Mouse (Mus musculus) spleen, adult 2 months (tissue): ENCODE results near the gene Ip6k3. TPM values are rescaled to one million over a fixed set of nuclear protein-coding genes. Genes with fewer than 3 reads are reported as not detected.

Experiments used
- DNase-seq, 2 experiments: peaks; one replicate each; pipeline versions ENCODE4 v3.0.0 to v3.0.0-alpha.2; 2012 to 2021; ENCODE audit warnings: low spot score in 2 of 2, low read depth in 1 of 2
- H3K27ac ChIP-seq: fragments of 200-500 bp; 2 replicates; pipeline ENCODE4 v1.5.1; 2012; ENCODE audit warnings: low read length, inconsistent platforms; ENCODE audit not compliant: insufficient read depth
- H3K27me3 ChIP-seq: fragments of 200-500 bp; 2 replicates; pipeline ENCODE4 v1.6.1; 2012; ENCODE audit warnings: mild to moderate bottlenecking, moderate library complexity, low read length, inconsistent platforms; ENCODE audit not compliant: control insufficient read depth, insufficient read depth
- H3K36me3 ChIP-seq: fragments of 200-500 bp; 2 replicates; pipeline ENCODE4 v1.6.1; 2012; ENCODE audit warnings: mild to moderate bottlenecking, low read length, inconsistent platforms; ENCODE audit not compliant: control insufficient read depth, insufficient read depth
- H3K4me1 ChIP-seq: fragments of 200-500 bp; 2 replicates; pipeline ENCODE4 v1.6.1; 2011; ENCODE audit warnings: inconsistent platforms; ENCODE audit not compliant: control insufficient read depth, insufficient read depth, insufficient read length
- H3K4me3 ChIP-seq: fragments of 200-500 bp; 2 replicates; pipeline ENCODE4 v1.5.1; 2011; ENCODE audit warnings: mild to moderate bottlenecking, inconsistent platforms; ENCODE audit not compliant: insufficient read depth, insufficient read length; ENCODE audit errors: extremely low read depth
- CTCF ChIP-seq: fragments of 200-500 bp; IDR thresholded peaks from 2 replicates; pipeline ENCODE4 v1.5.1; 2011; ENCODE audit warnings: mild to moderate bottlenecking, inconsistent platforms; ENCODE audit not compliant: insufficient read depth, insufficient read length, insufficient replicate concordance; ENCODE audit errors: extremely low read depth
- POLR2A ChIP-seq: fragments of 200-500 bp; IDR thresholded peaks from 2 replicates; pipeline ENCODE4 v1.6.1; 2011; ENCODE audit warnings: low read depth, low read length, inconsistent platforms
- WGBS: fragments of 180-500 bp; shearing (Covaris S2); methylation state at CpG from one replicate; pipeline ENCODE4 v1.1.7; 2018; 5-methylcytosine and 5-hydroxymethylcytosine counted together
- polyA plus RNA-seq: library from polyadenylated mRNA; depleted of rRNA; stranded (reverse); fragments of >200 nt; gene quantifications from 2 replicates; pipeline ENCODE4 v1.2.3, GENCODE M21; 2012

The Ip6k3 gene
- polyA plus RNA-seq, 1 experiment: 0.71 TPM

- no peaks in the 10 kb centered on the region for H3K36me3 ChIP-seq
- WGBS: 45% methylated on average over 8 of the region's 8 CpGs
- no peak for DNase-seq
- no peak overlapping the region for H3K4me3 ChIP-seq
- no peaks in the 10 kb centered on the region for H3K27me3 ChIP-seq
- no peak overlapping the region for H3K27ac ChIP-seq
- TF ChIP-seq CTCF: peak; percentile 5; the same call in 1 of the 2 replicates
- TF ChIP-seq POLR2A: no peak
- no peaks in the 10 kb centered on the region for H3K4me1 ChIP-seq
Observed at GRCm38 (mm10) chr17:27165054-27165773, 2.4 kb downstream of the Ip6k3 start.

- H3K4me1 ChIP-seq: no peaks in the 10 kb centered on the region
- 71% methylated on average over 4 of the region's 4 CpGs for WGBS
- no peaks in the 10 kb centered on the region for H3K27me3 ChIP-seq
- no peak overlapping the region for H3K27ac ChIP-seq
- no peak overlapping the region for H3K4me3 ChIP-seq
- no peak for TF ChIP-seq POLR2A
- TF ChIP-seq CTCF: no peak
- no peaks in the 10 kb centered on the region for H3K36me3 ChIP-seq
- no peak for DNase-seq
Observed at GRCm38 (mm10) chr17:27160905-27161304, 6.7 kb downstream of the Ip6k3 start.

GRCm38 (mm10) chr17:27159169-27159568 is 8.4 kb downstream of the Ip6k3 start:
- Histone ChIP-seq H3K36me3 (no peaks in the 10 kb centered on the region), H3K27me3 (no peaks in the 10 kb centered on the region), H3K27ac (no peak overlapping the region), H3K4me3 (no peak overlapping the region), H3K4me1 (no peaks in the 10 kb centered on the region)
- TF ChIP-seq CTCF (no peak), POLR2A (no peak)
- DNase-seq: no peak
- WGBS: 84% methylated on average over 7 of the region's 7 CpGs

GRCm38 (mm10) chr17:27158439-27158838 is 9.2 kb downstream of the Ip6k3 start:
- no peaks in the 10 kb centered on the region for H3K36me3 ChIP-seq
- no peaks in the 10 kb centered on the region for H3K4me1 ChIP-seq
- H3K4me3 ChIP-seq: no peak overlapping the region
- 91% methylated on average over 6 of the region's 6 CpGs for WGBS
- no peak overlapping the region for H3K27ac ChIP-seq
- no peak for DNase-seq
- TF ChIP-seq CTCF (no peak), POLR2A (no peak)
- no peaks in the 10 kb centered on the region for H3K27me3 ChIP-seq

GRCm38 (mm10) chr17:27155752-27156151 is 11.8 kb downstream of the Ip6k3 start:
- Histone ChIP-seq H3K4me3 (no peak overlapping the region), H3K27ac (no peak overlapping the region), H3K4me1 (no peaks in the 10 kb centered on the region), H3K27me3 (no peaks in the 10 kb centered on the region), H3K36me3 (no peaks in the 10 kb centered on the region)
- DNase-seq: no peak
- TF ChIP-seq POLR2A (no peak), CTCF (no peak)
- WGBS: 91% methylated on average over 8 of the region's 8 CpGs

- no peak for DNase-seq
- no peaks in the 10 kb centered on the region for H3K27me3 ChIP-seq
- H3K36me3 ChIP-seq: no peaks in the 10 kb centered on the region
- no peak overlapping the region for H3K4me3 ChIP-seq
- H3K27ac ChIP-seq: no peak overlapping the region
- TF ChIP-seq CTCF (no peak), POLR2A (no peak)
- 91% methylated on average over 6 of the region's 6 CpGs for WGBS
- no peaks in the 10 kb centered on the region for H3K4me1 ChIP-seq
Observed at GRCm38 (mm10) chr17:27154881-27155280, 12.7 kb downstream of the Ip6k3 start.

- Histone ChIP-seq H3K27ac (no peak overlapping the region), H3K27me3 (no peaks in the 10 kb centered on the region), H3K36me3 (no peaks in the 10 kb centered on the region), H3K4me1 (no peaks in the 10 kb centered on the region), H3K4me3 (no peak overlapping the region)
- no peak for DNase-seq
- TF ChIP-seq POLR2A: no peak
- TF ChIP-seq CTCF: no peak
- WGBS: 95% methylated on average over 14 of the region's 14 CpGs
Observed at GRCm38 (mm10) chr17:27154256-27154655, 13.3 kb downstream of the Ip6k3 start.
